Mouse (Mus musculus) MEL (cell line): ENCODE results near the gene Atic.

Experiments
- CTCF ChIP-seq, 3 experiments: IDR thresholded peaks in 2 of 3; conservative IDR thresholded peaks in 1 of 3; 2 replicates each; pipeline ENCODE4 v1.5.1; 2011 to 2012; ENCODE audit warnings: low read length in 3 of 3, low read depth in 2 of 3, mild to moderate bottlenecking in 2 of 3, improper control_type of control experiment in 1 of 3, inconsistent platforms in 1 of 3, mixed read lengths in 1 of 3, moderate library complexity in 1 of 3; ENCODE audit not compliant: control insufficient read depth in 1 of 3, insufficient read depth in 1 of 3, poor library complexity in 1 of 3, severe bottlenecking in 1 of 3
- MEF2A ChIP-seq: IDR thresholded peaks from 2 replicates; pipeline ENCODE4 v1.6.1; 2014; ENCODE audit warnings: low read depth, mild to moderate bottlenecking, inconsistent platforms, low read length, improper control_type of control experiment; ENCODE audit not compliant: poor library complexity, insufficient replicate concordance, severe bottlenecking; ENCODE audit errors: extremely low read depth
- POLR2A ChIP-seq, 2 experiments: IDR thresholded peaks; 2 replicates each; pipeline ENCODE4 v1.6.1; 2011 to 2012; ENCODE audit warnings: low read length in 2 of 2, mild to moderate bottlenecking in 2 of 2, control low read depth in 1 of 2, improper control_type of control experiment in 1 of 2, low read depth in 1 of 2, moderate library complexity in 1 of 2; ENCODE audit not compliant: control insufficient read depth in 1 of 2, insufficient read depth in 1 of 2, poor library complexity in 1 of 2
- POLR2AphosphoS2 ChIP-seq: IDR thresholded peaks from 2 replicates; pipeline ENCODE4 v1.6.1; 2011; ENCODE audit warnings: low read length, improper control_type of control experiment
- ZC3H11A ChIP-seq: IDR thresholded peaks from 2 replicates; pipeline ENCODE4 v1.6.1; 2012; ENCODE audit warnings: low read depth, mild to moderate bottlenecking, inconsistent platforms, low read length, improper control_type of control experiment

- TF ChIP-seq CTCF (IDR thresholded peaks at IDR 0.05 in 2 of 3, conservative IDR thresholded peaks at IDR 0.05 in 1 of 3; ENCODE audit: control insufficient read depth in 1 of 3, insufficient read depth in 1 of 3, low read depth in 2 of 3, low read length in 3 of 3, poor library complexity in 1 of 3, severe bottlenecking in 1 of 3) = no peak
- no peak for TF ChIP-seq POLR2AphosphoS2
- TF ChIP-seq ZC3H11A = no peak
- no peak for TF ChIP-seq MEF2A
- TF ChIP-seq POLR2A (IDR thresholded peaks at IDR 0.05; ENCODE audit: control insufficient read depth in 1 of 2, insufficient read depth in 1 of 2, low read depth in 1 of 2, low read length in 2 of 2, poor library complexity in 1 of 2) = no peak
Measured at GRCm38 (mm10) chr1:71605751-71606150, 48.8 kb downstream of the Atic start.
